Mouse (Mus musculus): ENCODE measurements around the gene Mcmbp.
"Not testable (repeated sequence)": the region's sequence is repeated elsewhere in the genome, so short reads cannot be mapped to it uniquely, and the experiment has no call there.

- not testable (repeated sequence) for TF ChIP-seq RAD21 (IDR thresholded peaks at IDR 0.05; ENCODE audit: low read depth, low read length); CHD1 (IDR thresholded peaks at IDR 0.05; ENCODE audit: low read depth, low read length); ZNF384 (IDR thresholded peaks at IDR 0.05; ENCODE audit: low read depth, low read length); CTCF (IDR thresholded peaks at IDR 0.05 in 2 of 3, conservative IDR thresholded peaks at IDR 0.05 in 1 of 3; ENCODE audit: control insufficient read depth in 1 of 3, insufficient read depth in 1 of 3, low read depth in 2 of 3, low read length in 3 of 3, poor library complexity in 1 of 3, severe bottlenecking in 1 of 3); USF1 (IDR thresholded peaks at IDR 0.05; ENCODE audit: low read depth, low read length); RCOR1 (IDR thresholded peaks at IDR 0.05; ENCODE audit: low read depth, low read length); KAT2A (conservative IDR thresholded peaks at IDR 0.05; ENCODE audit: low read depth, low read length); EP300 (IDR thresholded peaks at IDR 0.05; ENCODE audit: low read depth in 1 of 2, low read length in 2 of 2); POLR2A (IDR thresholded peaks at IDR 0.05; ENCODE audit: control insufficient read depth in 1 of 2, insufficient read depth in 1 of 2, low read depth in 1 of 2, low read length in 2 of 2, poor library complexity in 1 of 2); MAFK (IDR thresholded peaks at IDR 0.05; ENCODE audit: borderline replicate concordance, low read depth, low read length); TCF12 (IDR thresholded peaks at IDR 0.05; ENCODE audit: low read depth, low read length)
- 0 out of 2 replicates have a peak, but pooled peaks have one; percentile 51 for TF ChIP-seq TBP (IDR thresholded peaks at IDR 0.05; ENCODE audit: low read depth, low read length)
- 0 out of 2 replicates have a peak, but pooled peaks have one; percentile 26 for TF ChIP-seq GATA1 (IDR thresholded peaks at IDR 0.05; ENCODE audit: low read depth, low read length)
Observed at GRCm38 (mm10) chr7:128699959-128700358, 40.3 kb downstream of the Mcmbp start.
